Mouse (Mus musculus): Measurements from ENCODE around the gene Exosc3. TPM values are rescaled to one million over a fixed set of nuclear protein-coding genes. Genes with fewer than 3 reads are reported as not detected.
"Not testable (repeated sequence)": the region's sequence is repeated elsewhere in the genome, so short reads cannot be mapped to it uniquely, and the experiment has no call there.

Exosc3 gene
- polyA plus RNA-seq (2014; fragmentation: Nextera tagmentation; extraction: Ambion mirVana): 83.7 and 85.2 TPM in 2 replicates

DNA sequence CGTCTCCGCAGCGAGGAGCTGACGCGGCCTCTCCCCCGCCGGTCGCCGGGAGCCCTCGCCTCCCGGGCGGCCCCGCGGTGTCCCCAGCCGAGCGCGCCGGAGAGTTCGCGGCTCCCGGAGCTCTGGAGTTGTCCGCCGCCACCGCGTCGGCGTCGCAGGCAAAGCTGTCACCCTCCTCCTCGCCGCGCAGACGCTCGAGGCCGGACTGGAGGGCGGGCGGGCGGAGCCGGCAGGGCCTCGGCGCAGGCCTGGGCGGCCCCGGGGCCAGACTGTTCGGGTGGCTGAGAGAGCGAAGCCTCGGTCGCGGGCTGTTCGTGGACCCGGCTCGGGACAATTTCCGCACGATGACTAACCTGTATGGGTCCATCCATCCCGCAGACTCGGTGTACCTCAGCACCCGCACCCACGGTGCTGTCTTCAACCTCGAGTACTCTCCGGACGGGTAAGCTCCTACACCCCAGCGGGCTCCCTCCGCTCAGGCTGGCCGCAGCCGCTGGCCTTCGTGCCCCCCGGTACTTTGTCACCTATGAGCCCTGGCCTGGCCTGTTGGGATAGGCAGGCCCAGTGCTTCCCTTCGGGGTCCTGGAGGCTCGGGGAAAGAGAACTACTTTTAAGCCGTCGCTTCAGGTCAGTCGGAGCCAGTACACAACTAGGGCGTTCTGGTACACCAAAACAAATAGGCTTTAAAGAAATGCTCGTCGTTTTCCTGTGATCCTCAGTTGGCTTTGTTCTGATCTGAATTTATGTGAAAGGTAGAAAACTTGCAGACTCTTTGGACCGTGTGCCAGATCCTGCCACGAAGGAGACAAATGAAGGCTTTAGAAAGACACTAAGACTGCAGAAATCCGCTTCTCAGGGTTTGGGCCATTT lies at the start of gene Exosc3:
Gene Exosc3 (minus strand): TSS at position 447 of the 870 bp plus-strand sequence.
- DNase-seq: peak; percentile 69
- no peaks in the 10 kb centered on the region for H3K9me3 ChIP-seq (ENCODE audit: low read depth, low read length)
- no peaks in the 10 kb centered on the region for H3K27me3 ChIP-seq (ENCODE audit: insufficient read depth, low read length)
- peak; percentile 88 for ATAC-seq (ENCODE audit: insufficient read depth)
- H3K4me2 ChIP-seq: peak within 1 kb of the TSS; percentile 79
- peaks cover 21% of the 10 kb centered on the region; the same call in 1 of the 2 replicates for H3K36me3 ChIP-seq (ENCODE audit: insufficient read depth)
- no peak for TF ChIP-seq CTCF (IDR thresholded peaks at IDR 0.05; ENCODE audit: low read depth)
- peaks cover 11% of the 10 kb centered on the region for H3K4me1 ChIP-seq (ENCODE audit: insufficient read depth)
- H3K9ac ChIP-seq: peak within 1 kb of the TSS; percentile 93
- peak within 1 kb of the TSS; percentile 83 for H3K4me3 ChIP-seq (ENCODE audit: low read depth, low read length)
- H3K27ac ChIP-seq (ENCODE audit: low read depth): peak within 1 kb of the TSS; percentile 98
- under 1% methylated on average over 74 of the region's 76 CpGs for WGBS

DNA sequence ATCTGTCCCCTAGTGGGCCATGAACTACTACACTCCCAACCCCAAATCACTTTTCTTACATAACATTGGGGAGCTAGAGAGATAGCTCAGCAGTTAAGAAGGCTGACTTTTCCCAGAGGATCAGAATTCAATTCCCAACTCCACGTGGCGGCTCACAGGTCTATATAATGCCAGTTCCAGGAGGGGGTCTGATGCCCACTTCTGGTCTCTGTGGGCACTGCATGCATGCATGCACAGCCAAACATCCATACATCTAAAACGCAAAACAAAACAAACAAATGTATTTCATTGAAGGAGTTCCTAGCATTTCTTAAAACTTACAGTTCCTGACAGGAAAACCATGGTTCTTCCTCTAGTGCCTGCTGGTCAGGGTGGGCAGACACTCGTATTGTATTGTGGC lies 49.6 kb upstream of the Exosc3 start:
- DNase-seq (no peak), ATAC-seq (ENCODE audit: insufficient read depth) (no peak)
- peak; percentile 45 for TF ChIP-seq CTCF (IDR thresholded peaks at IDR 0.05; ENCODE audit: low read depth)
- no peak overlapping the region for H3K4me3 ChIP-seq (ENCODE audit: low read depth, low read length)
- H3K9me3 ChIP-seq (ENCODE audit: low read depth, low read length): no peaks in the 10 kb centered on the region
- no peaks in the 10 kb centered on the region for H3K27me3 ChIP-seq (ENCODE audit: insufficient read depth, low read length)
- H3K36me3 ChIP-seq (ENCODE audit: insufficient read depth): peaks cover 11% of the 10 kb centered on the region
- H3K4me1 ChIP-seq (ENCODE audit: insufficient read depth): no peaks in the 10 kb centered on the region
- no peak overlapping the region for H3K4me2 ChIP-seq
- 75% methylated on average over 4 of the region's 4 CpGs for WGBS
- no peak overlapping the region for H3K27ac ChIP-seq (ENCODE audit: low read depth)
- H3K9ac ChIP-seq: no peak overlapping the region

DNA sequence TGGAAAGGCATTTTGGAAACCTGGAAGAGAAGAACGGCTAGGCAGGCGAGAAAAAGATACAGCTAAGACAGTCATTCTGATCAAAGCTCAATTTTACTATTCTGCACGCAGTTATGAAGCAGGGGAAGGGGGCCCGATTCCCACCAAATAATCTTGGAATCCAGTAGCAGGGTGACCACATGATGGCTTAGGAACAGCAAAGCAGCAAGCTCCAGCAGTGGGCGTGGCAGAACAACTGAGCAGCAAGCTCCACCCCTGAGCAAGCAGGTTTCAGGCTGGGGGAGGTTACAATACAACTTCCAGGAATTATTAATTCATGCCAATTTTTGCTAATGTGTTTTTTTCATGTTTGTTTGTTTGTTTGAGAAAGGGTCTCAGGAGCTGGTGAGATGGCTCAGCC lies 44.8 kb upstream of the Exosc3 start:
- not testable (repeated sequence) for H3K4me1 ChIP-seq (ENCODE audit: insufficient read depth); ATAC-seq (ENCODE audit: insufficient read depth); H3K27me3 ChIP-seq (ENCODE audit: insufficient read depth, low read length); H3K27ac ChIP-seq (ENCODE audit: low read depth); DNase-seq; H3K9ac ChIP-seq; H3K36me3 ChIP-seq (ENCODE audit: insufficient read depth); H3K9me3 ChIP-seq (ENCODE audit: low read depth, low read length); H3K4me3 ChIP-seq (ENCODE audit: low read depth, low read length); H3K4me2 ChIP-seq
- 92% methylated on average over 5 of the region's 5 CpGs for WGBS

DNA sequence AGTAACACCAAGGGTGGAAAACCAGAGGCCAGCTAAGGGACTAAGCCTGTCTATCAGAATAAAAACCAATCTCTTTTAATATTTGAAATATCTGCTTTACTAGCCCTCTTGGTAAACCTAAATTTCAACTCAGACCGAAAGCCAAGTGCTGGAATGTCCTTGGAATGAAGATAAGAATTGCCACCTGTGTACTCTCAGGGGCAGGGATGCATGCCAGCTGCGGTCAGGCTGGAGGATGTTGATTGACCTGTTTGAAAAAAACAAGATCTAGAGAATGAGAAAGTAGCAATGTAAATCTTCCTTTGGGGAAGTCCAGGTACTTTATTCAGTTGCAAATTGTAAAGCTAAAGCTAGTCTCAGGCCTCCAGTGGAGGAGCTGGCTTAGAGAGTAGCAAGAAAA lies 39.6 kb upstream of the Exosc3 start:
- 44% methylated on average over 2 of the region's 2 CpGs for WGBS
- not testable (repeated sequence) for H3K4me2 ChIP-seq; H3K4me3 ChIP-seq (ENCODE audit: low read depth, low read length); H3K4me1 ChIP-seq (ENCODE audit: insufficient read depth); H3K9ac ChIP-seq; H3K36me3 ChIP-seq (ENCODE audit: insufficient read depth); H3K27me3 ChIP-seq (ENCODE audit: insufficient read depth, low read length); ATAC-seq (ENCODE audit: insufficient read depth); H3K27ac ChIP-seq (ENCODE audit: low read depth); H3K9me3 ChIP-seq (ENCODE audit: low read depth, low read length)
- peak; percentile 36 for DNase-seq

DNA sequence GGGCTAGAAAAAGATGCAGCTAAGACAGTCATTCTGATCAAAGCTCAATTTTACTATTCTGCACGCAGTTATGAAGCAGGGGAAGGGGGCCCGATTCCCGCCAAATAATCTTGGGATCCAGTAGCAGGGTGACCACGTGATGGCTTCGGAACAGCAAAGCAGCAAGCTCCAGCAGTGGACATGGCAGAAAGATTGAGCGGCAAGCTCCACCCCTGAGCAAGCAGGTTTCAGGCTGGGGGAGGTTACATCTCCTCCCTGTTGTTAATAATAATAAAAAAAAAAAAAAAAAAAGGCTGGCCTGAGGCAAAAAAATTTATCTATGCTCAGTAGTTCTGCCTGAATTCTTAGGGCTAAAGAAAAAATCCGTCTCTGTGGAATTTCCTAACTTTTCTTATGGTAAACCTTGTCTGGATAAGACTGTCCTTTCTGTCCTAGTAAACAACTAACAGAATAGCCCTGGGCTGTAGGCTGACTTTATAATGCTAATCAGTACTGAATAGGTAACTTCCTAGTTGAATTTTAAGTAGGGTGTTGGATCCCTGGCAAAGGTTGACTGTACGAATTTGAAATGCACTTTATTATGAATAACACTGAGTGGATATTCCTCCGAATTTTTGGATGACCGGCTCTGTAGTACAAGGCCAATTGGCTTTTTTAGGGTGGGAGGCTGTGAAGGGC lies 38.5 kb upstream of the Exosc3 start:
- H3K27ac ChIP-seq (ENCODE audit: low read depth); H3K9me3 ChIP-seq (ENCODE audit: low read depth, low read length); H3K9ac ChIP-seq; DNase-seq; ATAC-seq (ENCODE audit: insufficient read depth); H3K27me3 ChIP-seq (ENCODE audit: insufficient read depth, low read length); H3K4me2 ChIP-seq; H3K4me3 ChIP-seq (ENCODE audit: low read depth, low read length); H3K4me1 ChIP-seq (ENCODE audit: insufficient read depth): not testable (repeated sequence)
- WGBS: 84% methylated on average over 10 of the region's 10 CpGs
- H3K36me3 ChIP-seq (ENCODE audit: insufficient read depth): peaks cover 13% of the 10 kb centered on the region; the same call in 1 of the 2 replicates

DNA sequence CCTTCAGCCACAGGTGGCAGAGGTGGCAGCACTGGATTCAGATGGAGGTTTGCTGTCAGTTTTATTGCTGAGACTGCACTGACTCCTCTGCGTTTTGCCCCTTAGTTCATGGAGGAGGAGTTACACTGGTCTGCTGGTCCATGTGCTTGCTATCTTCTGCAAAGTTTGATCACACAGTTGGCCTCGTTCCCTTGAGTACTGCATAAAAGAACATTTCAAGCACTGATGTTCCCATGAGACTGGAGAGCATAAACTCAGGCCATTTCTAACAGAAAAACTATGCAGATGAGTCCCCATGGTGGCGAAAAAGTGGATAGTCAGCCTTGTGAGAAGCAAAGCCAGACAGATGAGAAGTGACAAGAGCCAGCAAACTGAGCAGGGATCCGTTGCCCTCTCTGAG lies 34.0 kb upstream of the Exosc3 start:
- Histone ChIP-seq H3K4me3 (ENCODE audit: low read depth, low read length) (no peak overlapping the region), H3K27ac (ENCODE audit: low read depth) (no peak overlapping the region), H3K4me1 (ENCODE audit: insufficient read depth) (no peaks in the 10 kb centered on the region), H3K9me3 (ENCODE audit: low read depth, low read length) (no peaks in the 10 kb centered on the region), H3K27me3 (ENCODE audit: insufficient read depth, low read length) (no peaks in the 10 kb centered on the region), H3K9ac (no peak overlapping the region), H3K36me3 (ENCODE audit: insufficient read depth) (peaks cover 46% of the 10 kb centered on the region), H3K4me2 (no peak overlapping the region)
- DNase-seq (no peak), ATAC-seq (ENCODE audit: insufficient read depth) (no peak)
- no peak for TF ChIP-seq CTCF (IDR thresholded peaks at IDR 0.05; ENCODE audit: low read depth)
- 82% methylated on average over 4 of the region's 4 CpGs for WGBS

DNA sequence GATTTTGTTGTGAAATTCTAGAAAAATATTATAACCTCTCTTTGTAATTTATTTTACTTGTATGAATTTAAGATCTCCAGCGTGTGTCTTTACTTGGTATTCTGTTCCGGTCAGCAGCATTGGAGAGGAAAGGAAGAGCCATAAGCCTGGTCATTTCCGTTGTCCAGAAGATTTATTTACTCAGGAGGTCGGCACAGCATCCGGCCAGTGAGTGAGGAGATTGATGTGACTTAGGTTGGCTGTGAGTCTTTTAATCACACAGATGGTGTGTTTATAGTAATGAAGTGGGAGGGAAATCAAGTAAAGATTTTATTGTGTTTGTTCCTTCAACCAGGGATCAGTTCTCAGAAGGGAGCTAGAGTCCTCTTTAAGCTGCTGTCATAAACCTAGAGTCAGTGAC lies 32.3 kb upstream of the Exosc3 start:
- Histone ChIP-seq H3K27me3 (ENCODE audit: insufficient read depth, low read length) (no peaks in the 10 kb centered on the region), H3K4me2 (no peak overlapping the region), H3K4me1 (ENCODE audit: insufficient read depth) (no peaks in the 10 kb centered on the region), H3K36me3 (ENCODE audit: insufficient read depth) (peaks cover 54% of the 10 kb centered on the region), H3K27ac (ENCODE audit: low read depth) (no peak overlapping the region), H3K4me3 (ENCODE audit: low read depth, low read length) (no peak overlapping the region), H3K9ac (no peak overlapping the region), H3K9me3 (ENCODE audit: low read depth, low read length) (no peaks in the 10 kb centered on the region)
- 46% methylated on average over 5 of the region's 5 CpGs for WGBS
- DNase-seq (peak; percentile 46), ATAC-seq (ENCODE audit: insufficient read depth) (no peak)
- no peak for TF ChIP-seq CTCF (IDR thresholded peaks at IDR 0.05; ENCODE audit: low read depth)

All from lung, embryonic 14.5 days (tissue).